Mouse (Mus musculus) forebrain, embryonic 12.5 days (tissue): Measurements from ENCODE around the gene Prkar2b. TPM values are rescaled to one million over a fixed set of nuclear protein-coding genes. Genes with fewer than 3 reads are reported as not detected.

Experiments
- ATAC-seq: fragments of 200-750 bp; cut with Nextera tagmentation; 2 replicates; pipeline ENCODE4 v1.8.0; 2017; ENCODE audit warnings: moderate TSS enrichment; ENCODE audit not compliant: low FRiP score
- H3K27ac ChIP-seq: fragments of 300-500 bp; sonication (generic); 2 replicates; pipeline ENCODE4 v1.5.1; 2016; ENCODE audit warnings: mild to moderate bottlenecking
- H3K27me3 ChIP-seq: fragments of 300-500 bp; sonication (generic); 2 replicates; pipeline ENCODE4 v1.6.1; 2016; ENCODE audit warnings: mild to moderate bottlenecking
- H3K36me3 ChIP-seq: fragments of 300-500 bp; sonication (generic); replicated peaks from 2 replicates; pipeline ENCODE4 v1.6.1; 2016; ENCODE audit warnings: mild to moderate bottlenecking
- H3K4me1 ChIP-seq: fragments of 300-500 bp; sonication (generic); 2 replicates; pipeline ENCODE4 v1.6.1; 2016
- H3K4me2 ChIP-seq: fragments of 300-500 bp; sonication (generic); 2 replicates; pipeline ENCODE4 v1.6.1; 2016; ENCODE audit warnings: mild to moderate bottlenecking, moderate library complexity
- H3K4me3 ChIP-seq: fragments of 300-500 bp; sonication (generic); replicated peaks from 2 replicates; pipeline ENCODE4 v1.5.1; 2016; ENCODE audit warnings: mild to moderate bottlenecking
- H3K9ac ChIP-seq: fragments of 300-500 bp; sonication (generic); 2 replicates; pipeline ENCODE4 v1.6.1; 2016; ENCODE audit warnings: mild to moderate bottlenecking
- H3K9me3 ChIP-seq: fragments of 300-500 bp; sonication (generic); 2 replicates; pipeline ENCODE4 v1.6.1; 2016
- WGBS: fragments of 180-500 bp; shearing (Covaris S2); methylation state at CpG from one replicate; pipeline ENCODE4 v1.1.7; 2016; 5-methylcytosine and 5-hydroxymethylcytosine counted together
- polyA plus RNA-seq: library from polyadenylated mRNA; unstranded; fragments of >200 nt; fragmentation: Nextera tagmentation; extraction: Ambion mirVana; gene quantifications from 2 replicates; pipeline ENCODE4 v1.2.1, GENCODE M21; 2016

Gene Prkar2b
- polyA plus RNA-seq, 1 experiment from 2014 or later: 68.4 TPM

- no peaks in the 10 kb centered on the region for H3K27me3 ChIP-seq
- H3K4me3 ChIP-seq: no peak overlapping the region
- H3K4me1 ChIP-seq: no peaks in the 10 kb centered on the region
- no peak overlapping the region for H3K9ac ChIP-seq
- 86% methylated on average over 7 of the region's 7 CpGs for WGBS
- H3K36me3 ChIP-seq: no peaks in the 10 kb centered on the region
- ATAC-seq: no peak
- H3K27ac ChIP-seq: no peak overlapping the region
- no peaks in the 10 kb centered on the region for H3K9me3 ChIP-seq
- no peak overlapping the region for H3K4me2 ChIP-seq
Measured at GRCm38 (mm10) chr12:32000464-32000863, 60.6 kb downstream of the Prkar2b start.

GRCm38 (mm10) chr12:31998706-31999105 is 62.4 kb downstream of the Prkar2b start:
- 94% methylated on average over 5 of the region's 5 CpGs for WGBS
- Histone ChIP-seq H3K9me3 (no peaks in the 10 kb centered on the region), H3K27me3 (no peaks in the 10 kb centered on the region), H3K9ac (no peak overlapping the region), H3K4me2 (no peak overlapping the region), H3K4me3 (no peak overlapping the region), H3K27ac (no peak overlapping the region), H3K4me1 (no peaks in the 10 kb centered on the region), H3K36me3 (no peaks in the 10 kb centered on the region)
- ATAC-seq: no peak

GRCm38 (mm10) chr12:31997328-31997878 is 63.7 kb downstream of the Prkar2b start:
- Histone ChIP-seq H3K9ac (no peak overlapping the region), H3K4me3 (no peak overlapping the region), H3K4me1 (no peaks in the 10 kb centered on the region), H3K4me2 (no peak overlapping the region), H3K9me3 (no peaks in the 10 kb centered on the region), H3K36me3 (no peaks in the 10 kb centered on the region), H3K27ac (no peak overlapping the region), H3K27me3 (no peaks in the 10 kb centered on the region)
- WGBS: 78% methylated on average over 3 of the region's 3 CpGs
- ATAC-seq: no peak

GRCm38 (mm10) chr12:31996877-31997276 is 64.2 kb downstream of the Prkar2b start:
- Histone ChIP-seq H3K9me3 (no peaks in the 10 kb centered on the region), H3K36me3 (no peaks in the 10 kb centered on the region), H3K4me3 (no peak overlapping the region), H3K27ac (no peak overlapping the region), H3K4me1 (no peaks in the 10 kb centered on the region), H3K4me2 (no peak overlapping the region), H3K9ac (no peak overlapping the region), H3K27me3 (no peaks in the 10 kb centered on the region)
- ATAC-seq: no peak
- 87% methylated on average over 5 of the region's 5 CpGs for WGBS

GRCm38 (mm10) chr12:31990575-31990974 is 70.5 kb downstream of the Prkar2b start:
- H3K36me3 ChIP-seq: 0 out of 2 replicates have a peak, but pooled peaks cover 3% of the 10 kb centered on the region
- no peak overlapping the region for H3K9ac ChIP-seq
- H3K4me1 ChIP-seq: no peaks in the 10 kb centered on the region
- no peak overlapping the region for H3K27ac ChIP-seq
- H3K9me3 ChIP-seq: no peaks in the 10 kb centered on the region
- no peak for ATAC-seq
- no peak overlapping the region for H3K4me2 ChIP-seq
- H3K4me3 ChIP-seq: no peak overlapping the region
- H3K27me3 ChIP-seq: no peaks in the 10 kb centered on the region
- 91% methylated on average over 4 of the region's 4 CpGs for WGBS

- Histone ChIP-seq H3K4me1 (peaks cover 3% of the 10 kb centered on the region; the same call in 1 of the 2 replicates), H3K27me3 (no peaks in the 10 kb centered on the region), H3K27ac (no peak overlapping the region), H3K4me2 (no peak overlapping the region), H3K9me3 (no peaks in the 10 kb centered on the region), H3K4me3 (no peak overlapping the region), H3K36me3 (0 out of 2 replicates have a peak, but pooled peaks cover 3% of the 10 kb centered on the region), H3K9ac (no peak overlapping the region)
- no peak for ATAC-seq
Measured at GRCm38 (mm10) chr12:31989726-31990125, 71.4 kb downstream of the Prkar2b start.

- Histone ChIP-seq H3K27me3 (no peaks in the 10 kb centered on the region), H3K4me1 (peaks cover 9% of the 10 kb centered on the region), H3K9ac (no peak overlapping the region), H3K4me3 (no peak overlapping the region), H3K4me2 (no peak overlapping the region), H3K9me3 (no peaks in the 10 kb centered on the region), H3K36me3 (0 out of 2 replicates have a peak, but pooled peaks cover 3% of the 10 kb centered on the region), H3K27ac (no peak overlapping the region)
- ATAC-seq: no peak
- WGBS: 99% methylated on average over 2 of the region's 2 CpGs
Measured at GRCm38 (mm10) chr12:31986463-31986862, 74.6 kb downstream of the Prkar2b start.

GRCm38 (mm10) chr12:31985738-31986137 is 75.4 kb downstream of the Prkar2b start:
- Histone ChIP-seq H3K9me3 (no peaks in the 10 kb centered on the region), H3K27me3 (no peaks in the 10 kb centered on the region), H3K9ac (no peak overlapping the region), H3K4me3 (no peak overlapping the region), H3K27ac (no peak overlapping the region), H3K4me1 (peaks cover 9% of the 10 kb centered on the region), H3K4me2 (no peak overlapping the region), H3K36me3 (0 out of 2 replicates have a peak, but pooled peaks cover 3% of the 10 kb centered on the region)
- 83% methylated on average over 6 of the region's 6 CpGs for WGBS
- ATAC-seq: no peak

GRCm38 (mm10) chr12:31984664-31985063 is 76.4 kb downstream of the Prkar2b start:
- 75% methylated on average over 12 of the region's 12 CpGs for WGBS
- Histone ChIP-seq H3K4me2 (no peak overlapping the region), H3K9ac (no peak overlapping the region), H3K36me3 (0 out of 2 replicates have a peak, but pooled peaks cover 3% of the 10 kb centered on the region), H3K4me3 (no peak overlapping the region), H3K27me3 (no peaks in the 10 kb centered on the region), H3K4me1 (peaks cover 9% of the 10 kb centered on the region), H3K27ac (0 out of 2 replicates have a peak overlapping the region, but pooled peaks have one; percentile 46), H3K9me3 (no peaks in the 10 kb centered on the region)
- ATAC-seq: no peak

- Histone ChIP-seq H3K9me3 (no peaks in the 10 kb centered on the region), H3K36me3 (0 out of 2 replicates have a peak, but pooled peaks cover 3% of the 10 kb centered on the region), H3K4me1 (peaks cover 9% of the 10 kb centered on the region), H3K27me3 (no peaks in the 10 kb centered on the region), H3K27ac (no peak overlapping the region), H3K4me2 (no peak overlapping the region), H3K4me3 (no peak overlapping the region), H3K9ac (no peak overlapping the region)
- WGBS: 54% methylated on average over 2 of the region's 2 CpGs
- no peak for ATAC-seq
Measured at GRCm38 (mm10) chr12:31984206-31984605, 76.9 kb downstream of the Prkar2b start.

GRCm38 (mm10) chr12:31983769-31984168 is 77.3 kb downstream of the Prkar2b start:
- WGBS: 69% methylated on average over 6 of the region's 6 CpGs
- peaks cover 9% of the 10 kb centered on the region for H3K4me1 ChIP-seq
- no peak overlapping the region for H3K4me3 ChIP-seq
- 0 out of 2 replicates have a peak overlapping the region, but pooled peaks have one; percentile 25 for H3K27ac ChIP-seq
- no peaks in the 10 kb centered on the region for H3K9me3 ChIP-seq
- no peaks in the 10 kb centered on the region for H3K27me3 ChIP-seq
- no peak overlapping the region for H3K9ac ChIP-seq
- H3K36me3 ChIP-seq: 0 out of 2 replicates have a peak, but pooled peaks cover 3% of the 10 kb centered on the region
- ATAC-seq: no peak; the same call in 1 of the 2 replicates
- H3K4me2 ChIP-seq: no peak overlapping the region

GRCm38 (mm10) chr12:31983238-31983637 is 77.9 kb downstream of the Prkar2b start:
- H3K4me1 ChIP-seq: peaks cover 9% of the 10 kb centered on the region
- H3K27me3 ChIP-seq: no peaks in the 10 kb centered on the region
- H3K9me3 ChIP-seq: no peaks in the 10 kb centered on the region
- no peak overlapping the region for H3K4me2 ChIP-seq
- peak; percentile 54; the same call in 1 of the 2 replicates for ATAC-seq
- no peak overlapping the region for H3K27ac ChIP-seq
- no peak overlapping the region for H3K9ac ChIP-seq
- H3K4me3 ChIP-seq: no peak overlapping the region
- 0 out of 2 replicates have a peak, but pooled peaks cover 3% of the 10 kb centered on the region for H3K36me3 ChIP-seq
- WGBS: 46% methylated on average over 7 of the region's 7 CpGs

GRCm38 (mm10) chr12:31977613-31978195 is 83.4 kb downstream of the Prkar2b start:
- ATAC-seq: no peak
- Histone ChIP-seq H3K36me3 (no peaks in the 10 kb centered on the region), H3K27me3 (no peaks in the 10 kb centered on the region), H3K27ac (no peak overlapping the region), H3K4me2 (no peak overlapping the region), H3K9me3 (no peaks in the 10 kb centered on the region), H3K9ac (no peak overlapping the region), H3K4me3 (no peak overlapping the region), H3K4me1 (0 out of 2 replicates have a peak, but pooled peaks cover 5% of the 10 kb centered on the region)
- 77% methylated on average over 12 of the region's 12 CpGs for WGBS
